Mouse (Mus musculus): ENCODE data around the gene Fam111a. TPM values are rescaled to one million over a fixed set of nuclear protein-coding genes. Genes with fewer than 3 reads are reported as not detected.
"Not testable (repeated sequence)": the region's sequence is repeated elsewhere in the genome, so short reads cannot be mapped to it uniquely, and the experiment has no call there.

The Fam111a gene
- 1 to 10 TPM; 4.9 to 5.6 TPM for total RNA-seq (2021)
- long read RNA-seq, experiment 1, partial matches to known transcripts: 0 of 3 reads
- long read RNA-seq, experiment 1, other reads (novel, unspliced or antisense): 0 of 3 reads
- long read RNA-seq, experiment 2, partial matches to known transcripts: 0 of 1 reads
- long read RNA-seq, experiment 2, other reads (novel, unspliced or antisense): 0 of 1 reads

DNA sequence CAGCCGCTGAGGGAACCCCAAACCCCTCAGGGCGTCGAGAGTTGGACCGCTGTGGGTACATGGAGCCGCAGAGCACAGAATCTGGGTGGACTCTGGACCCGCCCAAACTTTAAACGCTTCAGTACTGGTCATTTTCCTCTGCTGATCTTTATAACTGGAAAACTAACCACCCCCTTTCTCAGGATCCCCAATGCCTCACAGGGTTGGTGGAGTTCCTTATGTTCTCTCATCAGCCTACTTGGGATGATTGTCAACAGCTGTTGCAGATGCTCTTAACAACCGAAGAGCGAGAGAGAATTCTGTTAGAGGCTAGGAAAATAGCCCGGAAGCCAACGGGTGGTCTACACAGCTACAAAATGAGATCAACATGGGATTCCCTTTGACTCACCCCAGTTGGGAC is at the start of gene Fam111a:
Fam111a (plus strand) TSS at position 301 of the 400 bp plus-strand sequence.
- DNase-seq: not testable (repeated sequence)

DNA sequence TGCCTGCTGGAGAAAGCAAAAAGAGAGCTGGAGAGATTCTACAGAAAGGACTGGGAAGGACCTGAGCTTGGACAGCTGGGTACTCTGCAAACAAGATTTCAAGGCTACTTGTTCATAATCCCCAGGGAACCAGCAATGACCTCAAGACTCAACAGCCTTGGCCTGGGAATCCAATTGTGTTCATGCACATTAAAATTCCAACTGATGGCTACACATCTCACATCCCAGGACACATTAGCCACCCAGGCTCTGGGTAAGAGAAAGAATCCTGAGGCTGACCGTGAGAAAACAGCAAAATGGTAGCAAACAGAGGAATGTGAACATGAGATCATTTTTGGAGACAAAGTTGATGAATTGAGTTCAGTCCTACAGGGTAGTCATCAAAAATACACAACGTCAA is 49.3 kb upstream of the Fam111a start:
- peak in 1 of 2 experiments; percentile 42 for DNase-seq

DNA sequence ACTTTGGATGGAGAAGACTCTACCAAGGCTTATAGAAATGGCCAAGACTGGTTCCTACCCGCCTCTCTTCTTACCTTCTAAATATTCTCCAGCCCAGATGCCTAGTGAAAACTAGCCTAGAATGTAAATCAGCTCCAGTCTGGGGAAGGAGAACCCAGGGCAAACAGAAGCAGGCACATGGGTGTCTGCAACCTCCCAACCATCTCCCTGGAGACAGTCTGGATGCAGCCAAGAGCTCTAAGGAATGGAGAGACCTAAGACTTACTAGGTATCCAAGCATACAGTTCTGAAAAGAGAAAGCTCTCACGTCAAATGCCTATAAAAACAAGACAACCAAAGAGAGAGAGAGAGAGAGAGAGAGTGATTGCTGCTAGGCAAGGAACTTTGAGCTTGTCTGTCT is 47.6 kb upstream of the Fam111a start:
- no peak for DNase-seq

DNA sequence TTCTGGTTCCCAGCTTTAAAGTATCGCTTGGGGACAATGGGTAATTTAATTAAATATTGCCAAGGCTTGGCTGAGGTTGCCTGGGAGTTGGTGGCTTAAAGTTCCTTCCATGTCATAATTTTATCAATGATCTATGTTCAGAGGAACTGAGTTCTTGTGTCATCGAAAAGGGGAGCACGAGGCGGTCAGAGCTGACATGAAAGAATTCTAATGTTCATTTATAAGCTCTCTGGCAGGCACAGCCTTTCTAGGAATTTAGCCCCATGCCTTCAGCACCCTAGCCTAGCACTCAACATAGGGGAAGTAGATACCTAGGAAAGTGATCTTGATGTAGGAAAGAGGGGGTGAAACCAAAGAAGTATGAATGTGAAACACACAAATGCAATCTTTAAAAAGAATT is 47.2 kb upstream of the Fam111a start:
- no peak for DNase-seq

DNA sequence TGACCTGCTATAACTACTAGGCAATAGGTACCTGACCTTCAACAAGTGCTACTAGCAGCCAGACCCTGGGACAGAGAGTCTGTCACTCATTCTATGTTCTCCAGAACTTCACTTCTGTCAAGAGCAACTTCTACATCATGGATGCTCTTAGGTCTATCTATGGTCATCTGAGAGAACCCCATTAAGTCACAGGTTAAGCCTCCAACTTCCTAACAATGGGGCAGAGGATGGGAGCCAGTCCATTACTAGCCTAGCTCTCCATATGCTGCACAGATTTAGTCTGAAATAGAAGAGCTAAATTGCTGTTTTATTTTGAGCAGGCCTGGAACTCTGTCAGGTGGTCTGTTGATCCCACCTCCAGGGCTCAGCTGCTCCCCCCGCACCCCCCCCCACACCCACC is 46.6 kb upstream of the Fam111a start:
- no peak for DNase-seq

DNA sequence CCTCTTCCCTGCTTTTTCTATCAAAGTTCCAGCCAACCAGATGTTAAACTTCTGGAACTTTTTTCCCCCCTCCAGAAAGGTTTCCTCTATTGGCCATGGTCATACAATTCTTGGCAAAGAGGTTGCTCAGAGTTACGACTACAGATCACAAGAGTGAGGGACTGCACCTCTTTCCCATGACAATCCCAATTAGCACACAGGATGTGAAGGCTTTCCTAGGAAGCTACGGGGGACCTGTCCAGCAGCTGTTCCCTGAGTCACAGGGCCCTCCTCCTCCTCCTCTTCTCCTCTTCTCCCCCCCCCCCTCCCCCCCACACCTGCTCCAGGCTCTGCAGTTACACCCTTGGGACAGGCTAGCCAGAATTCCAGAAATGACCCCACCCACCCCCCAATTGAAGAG is 46.1 kb upstream of the Fam111a start:
- no peak for DNase-seq

DNA sequence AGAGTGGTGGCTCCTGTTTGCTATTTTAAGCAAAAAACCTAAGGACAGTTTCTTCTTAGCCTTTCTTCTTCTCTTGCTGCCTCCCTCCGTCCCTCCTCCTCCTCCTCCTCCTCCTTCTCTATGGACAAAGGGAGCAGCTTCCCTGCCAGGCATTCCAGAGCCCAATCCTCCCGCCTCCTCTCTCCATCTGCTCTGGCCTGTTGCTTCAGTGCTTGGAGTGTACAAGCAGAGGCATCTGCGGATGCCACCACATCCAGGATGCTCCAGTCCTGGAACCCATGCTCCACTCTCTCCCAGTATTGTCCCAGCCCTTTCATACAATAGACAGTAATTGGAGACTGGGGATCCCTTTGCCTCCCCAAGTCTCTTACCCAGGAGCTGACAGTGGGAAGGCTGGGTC is 45.4 kb upstream of the Fam111a start:
- DNase-seq: peak; percentile 69 to 77

DNA sequence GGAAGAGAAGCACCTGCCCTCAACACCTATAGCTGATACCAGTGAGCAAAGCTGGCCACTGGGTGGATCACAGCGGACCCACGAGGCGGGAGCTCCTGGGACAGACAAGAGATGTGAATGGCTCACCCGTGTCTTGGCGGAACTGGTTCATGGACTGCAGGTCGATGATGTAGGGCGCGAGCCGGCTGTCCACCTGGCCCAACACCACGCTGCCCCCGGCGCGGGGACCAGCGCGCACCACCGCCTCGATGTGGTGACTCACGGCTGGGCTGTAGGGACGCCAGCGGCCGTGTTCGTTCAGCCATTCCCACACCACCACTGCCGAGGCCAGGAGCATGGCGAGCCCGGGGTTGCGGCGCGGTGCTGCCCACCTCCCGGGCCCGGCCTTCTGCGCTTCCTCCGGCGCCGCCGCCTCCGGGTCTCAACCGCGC is 44.6 kb upstream of the Fam111a start:
- peak; percentile 34 to 56 for DNase-seq

DNA sequence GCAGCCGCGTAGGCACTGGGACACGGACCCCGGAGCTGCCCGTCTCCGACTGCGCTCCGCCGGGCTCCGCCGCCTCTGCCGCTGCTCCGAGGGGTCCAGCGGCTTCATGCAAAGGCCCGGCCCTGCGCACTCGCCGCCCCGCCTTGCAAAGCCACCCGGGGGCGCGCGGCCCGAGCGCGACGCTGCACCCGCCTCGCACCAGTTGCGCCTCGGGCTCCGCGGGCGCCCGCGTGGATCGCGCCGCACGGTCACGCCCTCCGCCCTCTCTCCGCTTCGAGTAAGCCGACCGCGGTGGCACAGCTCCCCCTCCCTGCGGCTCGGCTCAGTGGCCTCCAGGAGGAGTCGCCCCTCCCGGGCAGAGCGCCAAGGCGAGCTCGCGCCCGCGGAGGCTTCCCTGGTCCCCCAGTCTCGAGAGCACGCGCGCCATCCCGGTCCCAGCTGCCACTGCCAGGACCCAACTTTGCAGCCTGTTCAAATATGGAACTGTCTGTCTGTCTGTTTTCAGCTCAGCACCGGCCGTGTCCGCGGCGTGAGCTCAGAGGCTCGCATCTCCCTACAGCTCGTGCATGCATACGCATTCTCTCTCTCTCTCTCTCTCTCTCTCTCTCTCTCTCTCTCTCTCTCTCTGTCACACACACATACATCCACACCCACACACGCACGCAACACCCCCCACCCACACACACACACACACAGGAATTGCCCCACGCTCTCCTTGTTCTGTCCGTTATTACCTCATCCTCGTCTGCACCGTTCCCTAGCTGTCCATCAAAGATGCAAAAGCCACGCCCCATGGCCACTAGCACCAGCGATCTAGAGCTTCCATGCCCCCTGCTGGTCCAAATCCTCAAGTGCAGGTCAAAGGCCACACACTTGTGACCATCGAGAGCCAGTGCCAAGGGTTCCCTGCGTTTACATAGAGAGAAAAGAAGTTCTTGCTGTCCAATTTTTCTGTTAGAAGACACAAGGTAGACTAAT is 43.9 kb upstream of the Fam111a start, which contains the start of gene Dtx4:
Dtx4 (minus strand) TSS at position 85 of the 978 bp plus-strand sequence.
- DNase-seq: peak; percentile 94 to 98

DNA sequence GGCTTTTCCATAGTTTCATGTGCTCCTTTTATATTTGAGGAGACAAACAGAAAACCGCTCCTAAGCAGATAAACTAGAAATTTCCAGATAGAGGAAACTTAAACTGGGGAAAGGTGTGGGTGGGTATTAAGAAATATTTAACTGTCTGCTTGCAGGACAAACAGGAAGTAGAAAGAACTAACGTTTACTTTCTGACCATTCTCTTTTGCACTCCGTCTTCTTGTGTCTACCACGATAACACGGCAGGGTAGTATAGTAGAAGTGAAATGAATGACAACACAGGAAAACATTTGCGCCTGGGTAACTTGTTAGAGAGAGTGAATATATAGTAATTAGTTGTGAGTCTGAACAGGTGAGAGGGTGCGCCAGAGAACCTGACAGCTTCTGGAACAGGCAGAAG is 42.8 kb upstream of the Fam111a start:
- no peak for DNase-seq

DNA sequence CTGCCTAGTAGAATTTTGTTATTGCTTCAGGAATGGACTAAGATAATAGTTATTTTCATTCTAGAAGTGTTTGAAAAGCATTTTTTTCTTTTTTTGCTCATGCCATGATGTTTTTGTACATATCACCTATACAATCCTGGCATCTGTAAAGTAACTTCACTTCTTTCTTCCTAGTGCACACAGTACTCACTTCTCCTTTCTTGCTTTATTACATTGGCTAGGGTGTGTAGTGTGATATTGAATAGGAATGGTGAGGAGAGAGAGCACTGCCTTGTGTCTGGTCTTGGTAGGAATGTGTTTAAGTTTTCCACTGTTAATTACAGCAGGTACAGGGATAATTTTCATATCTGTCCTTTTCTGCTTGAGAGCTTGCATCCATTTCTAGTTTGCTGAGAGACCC is 30.9 kb upstream of the Fam111a start:
- no peak for DNase-seq

DNA sequence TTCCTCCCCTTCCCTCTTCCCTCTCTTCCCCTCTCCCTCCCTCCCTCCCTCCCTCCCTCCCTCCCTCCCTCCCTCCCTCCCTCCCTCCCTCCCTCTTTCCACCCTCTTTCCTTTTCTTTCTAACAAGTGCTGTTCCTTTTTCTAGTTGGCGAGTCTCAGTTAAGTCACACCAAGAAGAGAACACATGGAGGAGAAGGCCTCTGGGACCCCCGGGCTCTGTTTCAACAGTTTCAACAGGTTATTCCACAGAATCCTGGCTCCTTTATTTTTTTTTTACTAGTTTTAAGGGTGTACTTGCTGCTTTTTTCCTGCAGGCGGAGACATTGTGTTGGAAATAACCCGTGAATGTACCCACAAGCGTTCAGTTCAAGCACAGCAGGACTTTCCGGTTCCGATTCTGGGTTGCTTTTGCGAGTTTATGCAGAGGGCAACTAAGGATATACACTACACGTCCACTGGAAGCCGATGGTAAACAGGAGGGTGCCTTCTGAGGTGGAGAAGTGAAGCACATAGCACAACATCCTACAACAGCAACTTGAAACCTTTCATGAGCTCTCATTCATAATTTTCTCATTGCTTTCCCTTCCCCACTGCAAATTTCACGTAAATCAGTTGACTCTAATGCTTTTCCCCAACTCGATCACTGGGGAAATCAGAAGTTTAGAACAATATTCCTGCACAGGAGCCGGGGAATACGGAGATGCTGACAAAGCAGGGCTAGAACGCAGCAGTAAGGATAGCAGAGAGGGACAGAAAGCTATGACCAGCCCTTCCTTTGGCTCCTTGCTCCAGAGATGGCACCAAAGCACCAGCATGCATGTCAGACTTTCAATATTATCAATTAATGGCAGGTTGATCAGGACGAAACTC is 27.6 kb upstream of the Fam111a start:
- DNase-seq: peak; percentile 64 to 78

DNA sequence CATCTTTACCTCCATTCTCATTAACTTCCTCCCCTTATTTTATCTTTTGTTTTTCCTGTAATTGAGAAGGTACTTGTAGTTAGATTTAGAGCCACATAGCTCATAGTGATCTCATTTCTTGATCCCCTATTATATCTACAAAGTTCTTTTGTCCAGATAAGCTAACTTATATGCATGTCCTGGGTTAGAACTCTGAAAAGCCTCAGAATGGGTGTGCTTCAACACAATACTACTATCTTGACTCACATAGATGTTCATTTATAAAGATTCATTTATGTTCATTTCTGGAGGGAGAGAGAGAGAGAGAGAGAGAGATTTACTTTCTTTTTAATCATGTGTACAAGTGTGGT is 27.0 kb upstream of the Fam111a start:
- no peak for DNase-seq

DNA sequence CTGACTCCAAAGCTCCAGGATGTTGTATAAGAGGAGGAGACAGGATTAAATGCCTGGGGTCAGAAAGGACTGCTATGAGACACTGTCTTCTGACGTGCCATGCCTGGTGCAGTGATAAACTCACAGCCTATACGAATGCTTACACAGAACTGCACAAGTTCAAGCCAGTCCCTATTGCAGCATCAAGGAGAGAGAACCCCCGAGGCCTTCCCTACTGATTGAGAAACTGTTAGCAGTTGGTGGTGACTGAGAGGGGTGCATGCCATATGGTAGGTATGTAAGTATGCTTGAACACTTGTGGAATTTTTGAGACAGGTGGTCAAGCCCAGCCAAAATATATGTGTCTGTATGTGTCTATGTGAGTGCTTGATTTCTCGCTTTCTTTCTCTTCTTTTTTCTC is 22.2 kb upstream of the Fam111a start:
- no peak for DNase-seq

DNA sequence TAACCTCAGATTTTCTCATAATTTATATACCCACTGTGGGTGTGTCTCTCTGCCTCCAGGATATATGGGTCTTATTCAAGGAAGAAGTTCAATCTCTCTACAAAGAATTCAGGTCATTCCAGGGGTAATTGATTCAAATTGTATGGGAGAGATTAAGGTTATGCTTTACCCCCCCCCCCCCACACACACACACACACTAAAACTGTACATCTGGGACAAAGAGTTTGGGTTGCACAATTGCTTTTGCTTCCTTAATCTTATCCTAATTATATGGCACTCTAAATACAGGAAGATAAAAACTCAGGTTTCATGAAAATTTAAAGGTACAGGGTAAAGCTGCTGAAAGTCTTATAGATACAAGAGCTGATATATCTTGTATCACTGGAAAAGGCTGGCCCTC is 8.4 kb upstream of the Fam111a start:
- DNase-seq: no peak

DNA sequence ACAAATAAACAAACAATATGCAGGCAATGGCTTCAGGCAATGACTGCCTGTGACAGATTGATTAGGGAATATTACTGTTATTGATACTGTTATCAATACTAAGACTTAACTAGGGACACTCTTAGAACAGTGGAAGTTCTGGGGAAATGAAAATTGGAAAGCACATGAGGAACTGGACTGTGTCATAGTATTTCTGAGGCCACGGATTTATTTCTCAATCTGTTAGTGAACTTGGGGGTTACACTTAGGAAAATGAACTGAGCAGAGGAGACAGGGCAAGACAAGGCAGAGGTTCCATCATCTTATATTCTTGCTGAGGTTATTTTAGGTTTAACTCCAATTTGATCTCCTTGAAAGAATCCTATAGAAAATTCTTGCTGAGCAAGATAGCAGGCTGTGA is 5.6 kb upstream of the Fam111a start:
- no peak for DNase-seq

DNA sequence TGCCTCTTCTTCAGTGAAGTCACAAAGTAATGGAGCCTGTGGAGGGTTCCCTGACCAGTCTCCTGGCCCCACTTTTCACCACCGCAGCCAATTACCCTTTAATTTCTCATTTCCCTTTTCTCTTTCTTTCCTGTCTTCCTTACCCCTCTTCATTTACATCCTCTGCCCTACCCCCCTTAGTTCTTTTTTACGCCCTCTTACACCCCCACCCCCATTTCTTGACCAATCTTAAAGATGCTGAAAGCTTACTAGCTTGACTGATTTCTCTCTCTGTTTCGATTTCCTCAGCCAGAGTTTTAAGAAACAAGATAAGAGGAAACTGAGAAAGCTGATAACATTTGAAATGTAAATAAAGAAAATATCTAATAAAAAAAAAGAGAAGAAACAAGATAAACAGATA is 4.8 kb upstream of the Fam111a start:
- no peak for DNase-seq

DNA sequence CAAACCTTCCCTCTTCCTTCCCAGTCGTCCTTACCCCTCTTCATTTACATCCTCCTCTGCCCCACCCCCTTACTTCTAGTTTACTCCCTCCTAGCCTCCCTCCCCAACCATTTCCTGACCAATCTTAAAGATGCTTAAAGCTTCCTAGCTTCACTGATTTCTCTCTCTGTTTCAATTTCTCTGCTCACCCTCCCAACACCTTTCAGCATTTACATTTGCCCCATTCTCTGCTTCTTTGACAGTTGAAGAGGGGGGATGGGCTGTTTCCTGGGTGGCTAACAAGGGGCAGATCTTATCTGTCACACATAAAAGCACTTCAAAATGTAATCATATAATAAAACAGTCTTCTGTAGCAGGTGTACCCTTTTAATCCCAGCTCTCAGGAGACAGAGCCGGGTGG is 3.9 kb upstream of the Fam111a start:
- DNase-seq: no peak

DNA sequence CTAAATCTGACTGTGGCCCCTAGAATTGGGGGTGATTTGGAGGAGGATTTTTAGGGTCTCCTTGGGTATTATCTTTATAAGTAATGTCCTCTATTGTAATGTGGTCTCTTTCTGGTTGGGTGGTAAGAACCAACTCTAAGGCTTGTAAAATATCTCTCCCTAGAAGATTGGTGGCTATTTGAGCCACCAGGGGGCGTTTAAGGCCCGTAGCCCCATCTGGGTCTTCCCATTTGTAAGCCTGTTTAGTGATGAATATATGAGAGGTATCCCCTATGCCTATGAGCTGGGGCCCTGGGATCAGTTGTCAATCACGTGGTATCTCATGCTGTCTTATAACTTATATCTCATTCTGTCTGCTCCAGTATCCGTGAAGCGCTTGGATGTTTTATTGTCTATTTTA is 3.6 kb downstream of the Fam111a start:
- peak; percentile 45 to 56 for DNase-seq

DNA sequence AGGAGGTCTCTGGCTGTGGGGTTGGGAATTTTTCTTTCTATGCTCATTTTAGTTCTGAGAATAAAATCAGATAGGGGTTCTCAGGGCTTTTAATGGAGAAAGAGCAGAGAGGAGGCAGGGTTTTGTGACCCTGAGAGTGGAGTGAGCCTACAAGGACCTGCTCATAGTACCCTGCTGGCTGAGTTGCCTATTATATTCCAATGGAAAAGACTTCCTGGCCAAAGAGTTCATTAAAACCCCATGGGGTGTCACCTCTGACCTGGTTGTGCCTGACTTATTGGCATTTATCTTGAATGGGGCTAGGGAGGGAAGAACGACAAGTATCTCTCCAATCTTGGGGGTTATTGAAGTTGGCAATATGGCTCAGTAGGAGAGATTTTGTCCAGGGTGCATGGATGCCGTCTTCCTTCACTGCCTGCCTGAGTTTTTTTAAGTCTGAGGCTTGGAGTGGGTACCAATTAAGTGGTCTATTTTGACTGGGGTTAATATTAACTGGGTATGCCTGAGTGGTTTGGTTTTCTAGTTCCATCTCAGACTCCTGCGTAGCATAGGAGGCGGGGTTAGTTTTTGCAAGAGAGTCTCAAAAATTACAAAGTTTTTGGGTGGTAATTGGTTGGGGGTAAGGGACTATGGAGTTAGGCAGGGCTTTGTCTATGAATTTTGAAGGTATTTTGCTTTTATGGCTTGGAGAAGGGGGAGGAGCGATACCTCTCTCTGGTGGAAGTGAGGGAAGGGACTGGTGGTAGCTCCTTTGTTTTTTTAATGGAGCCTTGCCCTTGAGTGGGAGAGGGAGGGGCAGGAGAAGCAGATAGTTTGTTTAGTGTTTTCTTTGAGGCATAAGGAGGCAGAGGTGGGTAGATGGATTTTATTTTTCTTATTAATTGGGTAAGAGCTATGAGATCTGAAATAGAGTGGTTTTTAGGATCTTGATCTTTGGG is 4.7 kb downstream of the Fam111a start:
- DNase-seq: no peak

DNA sequence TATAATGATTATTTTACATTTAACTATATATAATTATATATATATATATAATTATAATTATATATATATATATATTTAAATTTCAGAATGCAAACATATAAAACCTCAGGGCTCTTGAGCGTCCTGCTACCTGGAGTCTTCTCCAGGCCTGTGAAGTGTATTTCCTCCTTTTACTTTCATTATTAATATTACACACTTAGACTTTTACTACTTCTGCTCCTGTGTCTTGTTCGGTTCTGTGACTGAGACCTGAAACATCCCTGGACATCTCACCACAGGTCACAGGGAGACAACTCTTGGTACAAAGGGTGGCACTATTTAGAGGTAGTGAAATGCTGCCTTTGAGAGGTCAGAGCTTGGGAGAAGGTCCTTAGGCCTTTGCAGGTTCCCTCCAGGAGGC is 10.8 kb downstream of the Fam111a start:
- DNase-seq: no peak

DNA sequence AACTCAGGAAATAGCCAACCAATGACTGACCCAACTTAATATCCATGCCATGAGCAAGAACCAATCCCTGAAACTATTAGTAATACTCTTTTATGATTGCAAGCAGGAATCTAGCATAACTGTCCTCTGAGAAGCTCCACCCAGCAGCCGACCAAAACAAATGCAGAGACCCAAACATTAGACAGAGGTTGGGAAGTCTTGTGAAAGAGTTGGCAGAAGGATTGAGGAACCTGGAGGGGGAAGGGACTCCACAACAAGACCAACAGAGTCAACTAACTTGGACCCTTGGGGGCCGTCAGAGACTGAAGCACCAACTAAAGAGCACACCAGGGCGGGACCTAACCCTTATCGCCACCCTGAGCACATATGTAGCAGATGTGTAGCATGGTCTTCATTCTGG is 12.7 kb downstream of the Fam111a start:
- no peak for DNase-seq
